Mouse (Mus musculus): ENCODE results near the gene Igsf21.

The Igsf21 gene

DNA sequence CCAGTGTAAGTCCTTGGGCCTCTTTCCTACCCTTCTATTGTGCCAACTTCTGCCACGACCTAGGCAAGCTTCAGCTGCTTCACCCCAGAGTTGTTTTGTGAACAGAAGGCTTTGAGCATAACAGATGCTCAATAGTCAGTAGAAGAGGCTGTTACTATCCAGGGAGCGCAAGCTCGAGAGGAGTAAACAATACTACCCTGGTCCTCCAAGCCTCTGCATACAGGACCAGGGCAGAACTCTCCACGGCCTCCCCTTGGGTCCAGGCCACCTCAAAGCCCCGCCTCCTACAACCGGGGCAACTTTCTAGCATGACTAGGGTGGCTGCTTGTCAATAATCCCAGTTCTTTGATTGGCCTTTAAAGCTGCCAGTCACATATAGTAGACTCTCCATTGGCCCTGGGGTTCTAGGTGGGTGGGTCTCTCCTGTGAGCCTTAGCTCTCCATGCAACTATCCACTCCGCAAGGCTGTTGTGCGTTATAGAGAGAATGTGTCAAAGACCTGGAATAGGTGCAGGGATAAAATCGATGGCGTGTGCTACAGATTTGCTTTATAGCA, 198.7 kb downstream of the Igsf21 start:
- in situ Hi-C loops (cut with MboI), result no loop called here

DNA sequence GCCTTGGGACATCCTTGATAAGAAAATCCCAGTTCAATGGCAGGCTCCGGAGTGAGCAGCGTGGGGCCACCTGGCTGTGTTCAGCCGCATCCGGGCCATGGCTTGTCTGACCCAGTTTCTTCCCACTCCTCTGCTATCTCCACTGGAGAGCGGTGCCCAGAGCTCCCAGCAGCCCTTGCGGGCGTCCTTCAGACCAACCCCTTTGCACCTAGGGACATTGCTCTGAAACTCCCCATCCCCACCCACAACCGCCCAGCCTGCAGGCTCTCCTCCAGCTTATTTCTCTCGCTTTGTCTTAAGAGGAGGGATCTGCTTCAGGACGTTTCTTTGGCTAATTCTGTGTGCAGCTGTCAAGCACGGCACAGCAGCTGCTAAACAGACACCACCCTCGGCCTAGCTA, 202.6 kb downstream of the Igsf21 start:
- in situ Hi-C loops (cut with MboI), result no loop called here

DNA sequence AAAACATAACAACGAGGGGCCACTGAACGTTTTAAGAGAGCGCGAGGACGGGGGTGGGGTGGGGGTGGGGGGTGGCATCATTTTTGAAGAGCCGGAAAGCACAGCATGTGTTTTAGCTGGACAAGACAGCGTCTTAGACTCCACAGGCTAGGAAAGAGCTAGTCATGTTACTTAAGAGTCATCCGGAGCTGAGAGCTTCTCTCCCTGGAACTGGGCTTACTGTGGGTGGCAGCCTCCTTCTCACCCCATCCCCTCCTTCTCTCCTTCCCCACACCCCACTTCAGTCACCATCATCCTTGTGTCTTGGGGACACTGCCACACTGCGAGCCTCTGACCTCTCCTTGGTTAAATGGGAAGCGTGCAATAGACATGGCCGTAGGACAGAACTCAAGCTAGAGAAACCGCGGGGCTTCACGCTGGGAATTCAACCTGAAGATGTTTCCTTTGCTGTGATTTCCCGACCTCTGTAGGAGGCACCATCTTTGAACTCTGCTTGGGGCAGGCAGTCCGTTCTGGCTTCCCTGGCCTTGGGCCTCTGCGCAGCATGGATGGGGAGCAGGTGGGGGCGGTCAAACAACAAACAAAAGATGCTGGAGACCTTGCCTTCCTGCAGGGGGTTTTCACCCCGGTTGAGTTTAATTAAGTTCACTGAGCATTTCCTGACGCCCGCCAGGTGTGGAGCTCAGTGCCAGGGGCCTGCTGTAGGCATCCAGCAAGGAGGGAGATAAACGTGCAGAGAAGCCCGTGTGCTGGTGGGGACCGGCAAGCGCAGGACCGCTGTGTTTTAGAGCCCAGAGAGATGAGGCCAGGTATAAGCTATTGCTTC, 207.8 kb downstream of the Igsf21 start:
- in situ Hi-C loops (cut with MboI), result no loop called here

GRCm38 (mm10) chr4:140037784-140038387, 208.7 kb downstream of the Igsf21 start:
- in situ Hi-C loops (cut with MboI), result no loop called here

DNA sequence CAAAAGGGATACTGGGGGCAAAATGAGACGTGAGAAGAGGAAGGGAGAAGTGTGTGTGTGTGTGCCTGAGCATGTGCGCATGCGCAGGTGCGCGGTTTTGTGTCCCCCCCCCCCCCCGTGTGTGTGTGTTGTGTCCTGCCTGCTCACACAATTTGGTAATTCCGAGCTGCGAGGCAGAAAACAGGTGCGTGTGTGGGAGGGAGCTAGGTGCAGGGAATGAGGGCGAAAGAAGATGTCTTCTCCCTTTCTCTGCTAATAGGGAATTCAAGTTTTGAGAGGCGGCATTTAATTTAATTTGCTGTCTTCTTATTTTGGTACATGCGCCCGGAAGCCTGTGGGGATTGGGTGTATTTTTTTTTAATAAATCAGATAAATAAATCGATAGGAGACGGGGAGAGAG, 211.4 kb downstream of the Igsf21 start:
- in situ Hi-C loops (cut with MboI), result no loop called here

DNA sequence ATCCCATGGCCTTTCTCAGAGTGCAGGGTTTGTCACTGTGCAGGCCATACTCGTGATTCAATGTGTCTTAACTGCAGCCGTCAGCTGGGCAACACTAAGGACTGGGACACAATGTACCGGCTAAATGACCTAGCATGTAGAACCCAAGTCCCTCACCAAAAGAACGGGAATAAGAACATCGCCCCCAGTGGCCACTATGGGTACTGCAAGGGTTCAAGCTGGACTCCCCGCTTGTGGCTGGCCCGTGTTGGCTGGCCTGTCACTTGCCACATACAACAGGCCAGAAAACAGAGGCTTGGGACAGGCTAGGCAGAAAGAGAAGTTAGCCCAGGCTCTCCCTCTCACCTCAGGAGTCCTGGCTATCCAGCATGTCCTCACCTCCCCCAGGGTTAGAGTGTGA, 213.2 kb downstream of the Igsf21 start:
- in situ Hi-C loops (cut with MboI), result no loop called here

- in situ Hi-C loops (cut with MboI), result no loop called here
Observed at GRCm38 (mm10) chr4:140030415-140030814, 216.2 kb downstream of the Igsf21 start.

DNA sequence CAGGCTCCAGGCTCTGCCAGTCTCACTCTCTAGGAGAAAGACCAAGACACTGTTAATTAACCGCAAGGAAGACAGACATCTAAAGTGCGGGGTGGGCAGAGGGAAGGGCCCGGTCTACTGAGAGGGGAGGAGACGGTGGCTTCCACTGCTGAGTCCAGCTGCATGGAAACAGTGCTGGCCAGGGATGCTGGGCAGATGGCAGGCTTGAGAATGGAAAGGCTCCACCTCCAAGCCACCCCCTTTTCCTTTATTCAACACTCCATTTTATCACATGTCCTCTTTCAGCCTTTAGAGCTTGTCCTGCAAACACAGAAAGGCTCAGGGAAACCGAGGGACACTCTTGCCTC, 216.6 kb downstream of the Igsf21 start:
- in situ Hi-C loops (cut with MboI), result no loop called here

- in situ Hi-C loops (cut with MboI), result no loop called here
Observed at GRCm38 (mm10) chr4:140029324-140030039, 217.1 kb downstream of the Igsf21 start.

GRCm38 (mm10) chr4:140023833-140024232, 222.8 kb downstream of the Igsf21 start:
- in situ Hi-C loops (cut with MboI), result no loop called here

- in situ Hi-C loops (cut with MboI), result no loop called here
Observed at GRCm38 (mm10) chr4:140015916-140016315, 230.7 kb downstream of the Igsf21 start.

- in situ Hi-C loops (cut with MboI), result no loop called here
Observed at GRCm38 (mm10) chr4:140010728-140011470, 235.7 kb downstream of the Igsf21 start.

DNA sequence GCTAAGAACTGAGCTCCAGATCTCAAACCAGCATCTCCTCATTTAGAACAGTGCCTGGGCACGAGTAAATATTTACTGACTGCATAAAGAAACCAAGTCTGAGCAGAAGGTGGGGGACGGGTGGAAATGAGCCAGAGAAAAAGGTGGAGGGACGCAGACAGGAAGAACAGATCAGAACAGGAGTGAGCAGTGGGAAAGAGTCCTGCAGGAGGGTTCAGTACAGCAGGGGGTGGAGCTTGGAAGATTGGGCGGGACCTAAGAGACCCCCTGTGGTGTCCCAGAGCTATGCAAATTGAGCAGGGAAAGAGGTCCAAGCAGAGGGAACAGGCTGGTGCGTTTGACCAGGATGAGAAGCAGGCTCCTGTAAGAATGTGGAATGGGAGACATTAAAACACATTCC, 241.7 kb downstream of the Igsf21 start:
- in situ Hi-C loops (cut with MboI), result no loop called here

DNA sequence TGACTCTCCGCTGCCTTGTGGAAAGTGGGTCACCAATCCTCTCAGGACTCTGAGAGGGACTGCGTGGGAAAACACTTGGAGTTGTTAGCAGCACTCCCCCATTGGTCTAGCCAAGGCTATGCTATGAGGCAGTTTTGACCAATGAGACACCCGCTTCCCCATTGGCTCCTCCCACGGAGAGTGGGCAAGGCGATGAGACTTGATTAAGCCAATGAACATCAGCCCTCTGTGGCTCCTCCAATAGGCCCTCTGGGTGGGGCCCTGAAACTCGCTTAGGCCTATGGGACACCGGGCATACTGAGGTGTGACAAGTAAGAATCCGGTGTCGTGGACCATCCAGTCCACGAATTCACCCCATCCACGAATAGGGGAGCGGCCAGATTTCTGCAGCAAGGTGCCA, 242.4 kb downstream of the Igsf21 start:
- in situ Hi-C loops (cut with MboI), result no loop called here

DNA sequence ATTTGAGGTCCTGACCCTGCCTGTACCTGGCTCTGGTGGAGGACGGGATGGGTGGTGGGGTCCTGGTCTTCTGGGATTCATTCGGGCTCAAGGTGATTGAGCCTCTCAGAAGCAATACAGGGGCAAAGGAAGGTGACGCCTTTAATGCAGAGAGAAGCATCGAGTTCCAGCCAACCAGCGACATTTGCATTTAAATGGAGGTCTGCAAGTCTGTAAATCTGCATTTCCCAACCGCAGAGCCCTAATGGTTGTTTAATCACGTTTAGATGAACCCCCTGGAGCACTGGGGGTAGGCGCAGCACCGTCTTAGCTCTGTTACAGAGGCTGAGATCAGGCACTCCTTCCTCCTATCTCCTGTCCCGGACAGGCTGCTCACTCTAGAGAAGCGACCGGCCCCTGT, 244.5 kb downstream of the Igsf21 start:
- in situ Hi-C loops (cut with MboI), result no loop called here

DNA sequence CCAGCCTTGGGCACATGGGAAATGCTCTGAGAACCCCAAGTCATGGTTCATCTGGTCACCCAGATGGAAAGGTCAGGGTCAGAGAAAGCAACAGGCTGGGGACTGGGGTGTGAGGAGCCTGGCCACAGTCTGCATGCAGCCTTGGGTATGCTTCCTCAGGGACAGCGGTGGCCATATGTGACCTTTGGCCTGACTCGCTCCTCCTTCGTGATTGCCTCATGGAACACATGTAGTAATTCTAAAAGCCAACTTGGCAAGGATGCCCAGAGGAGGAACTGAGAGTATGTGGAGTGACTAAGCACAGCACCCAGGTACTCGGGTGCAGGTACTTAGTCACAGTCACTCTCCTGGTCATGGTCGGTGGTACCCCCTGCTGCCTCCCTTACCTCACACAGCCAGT, 245.7 kb downstream of the Igsf21 start:
- in situ Hi-C loops (cut with MboI), result no loop called here

DNA sequence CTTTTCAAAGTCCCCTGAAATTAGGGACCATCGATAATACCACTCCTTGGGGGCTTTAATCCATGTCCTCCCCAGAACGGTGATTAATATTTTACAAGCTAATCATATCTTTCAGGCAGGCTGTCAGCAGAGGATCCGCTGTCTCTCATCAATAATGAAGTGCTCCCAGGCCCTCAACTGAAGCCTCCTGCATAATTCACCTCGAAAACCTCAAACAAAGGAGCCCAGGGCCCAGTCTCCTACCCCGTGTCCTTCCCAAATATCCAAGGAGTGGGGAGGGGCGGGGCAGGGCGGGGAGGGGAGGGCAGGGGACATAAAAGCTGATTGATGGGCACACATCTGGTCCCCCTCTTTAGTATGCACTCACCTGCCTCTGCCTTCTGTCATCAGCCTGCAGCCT, 247.6 kb downstream of the Igsf21 start:
- in situ Hi-C loops (cut with MboI), result no loop called here

- in situ Hi-C loops (cut with MboI), result no loop called here
Observed at GRCm38 (mm10) chr4:139995659-139996058, 250.9 kb downstream of the Igsf21 start.

GRCm38 (mm10) chr4:139993111-139993755, 253.4 kb downstream of the Igsf21 start:
- in situ Hi-C loops (cut with MboI), result no loop called here

GRCm38 (mm10) chr4:139986913-139987312, 259.7 kb downstream of the Igsf21 start:
- in situ Hi-C loops (cut with MboI), result no loop called here

- in situ Hi-C loops (cut with MboI), result no loop called here
Observed at GRCm38 (mm10) chr4:139978716-139979115, 267.9 kb downstream of the Igsf21 start.
